Mouse (Mus musculus): ENCODE results near the gene Cfap73.

GRCm38 (mm10) chr5:120611416-120611815, 22.6 kb downstream of the Cfap73 start:
- no peak for TF ChIP-seq CTCF (conservative IDR thresholded peaks at IDR 0.05; ENCODE audit: low read length)
- no peak for TF ChIP-seq POU5F1 (IDR thresholded peaks at IDR 0.05; ENCODE audit: borderline replicate concordance, low read length)
- TF ChIP-seq NANOG (IDR thresholded peaks at IDR 0.05; ENCODE audit: borderline replicate concordance, low read length), result no peak

All from E14TG2a.4 (cell line).